9 mouse cellular contexts compared by ENCODE assay signal in the genomic region with DNA sequence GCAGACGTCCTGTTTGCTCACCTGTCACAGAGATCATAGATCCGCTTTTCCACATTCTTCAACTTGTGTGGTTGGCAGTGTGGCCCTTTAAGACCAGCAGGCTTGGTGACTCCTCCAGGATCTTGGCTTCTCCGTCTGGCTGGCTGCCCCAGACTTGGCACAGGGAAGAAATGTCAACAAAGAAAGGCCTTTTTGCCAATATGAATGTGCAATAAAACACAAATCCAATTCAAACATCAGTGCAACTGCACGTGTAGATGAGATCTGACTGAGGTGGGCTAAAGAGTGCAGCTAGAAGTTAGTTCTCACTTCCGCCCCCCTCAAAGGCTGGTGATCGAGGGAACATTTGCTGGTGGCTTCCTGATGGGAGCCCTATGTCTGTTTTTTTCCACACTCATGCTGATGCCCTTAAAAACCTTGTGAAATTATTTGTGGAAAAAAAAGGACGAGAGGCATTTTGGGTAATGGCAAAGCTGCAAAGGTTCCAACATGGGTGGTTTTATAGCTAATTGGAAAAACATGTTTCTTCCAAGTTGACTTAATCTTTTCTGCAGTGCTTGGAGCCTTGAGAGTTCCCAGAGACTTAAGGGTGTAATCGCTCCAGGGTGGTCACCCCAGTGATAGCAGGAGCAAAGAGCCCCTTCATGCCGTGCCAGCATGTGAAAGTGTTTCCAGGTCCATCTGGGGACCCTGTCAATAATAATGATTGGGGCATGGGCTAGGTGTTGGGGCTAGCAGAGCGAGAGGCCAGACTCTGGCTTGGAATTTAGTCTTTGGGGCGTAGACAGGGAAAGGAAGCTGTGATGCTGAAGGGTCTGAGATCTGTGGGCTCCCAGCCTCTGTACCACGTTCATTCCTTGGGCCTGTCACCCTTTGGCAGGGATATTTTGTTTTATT. TPM values are rescaled to one million over a fixed set of nuclear protein-coding genes. Genes with fewer than 3 reads are reported as not detected.
DNase-seq lines count a peak whose midpoint lies in the region.
"Had no signal": no experiment of that assay in that cellular context is flagged by ENCODE, and none has a peak within 500 bp of the region (broad histone marks: within the 10 kb centered on the region; RNA-seq: fewer than 3 reads in every experiment).

No protein-coding gene starts in this region.

- H3K36me3 ChIP-seq in limb, embryonic 10.5 days: peaks cover 6% of the 10 kb centered on the region

- intact Hi-C loops in heart, postnatal 10 days (cut with DNase I): loop anchor here (2.0 to 10.0 kb wide), 3 partner anchors 63 to 575 kb away; no protein-coding TSS in a partner anchor

- H3K4me1 ChIP-seq in limb, embryonic 10.5 days: peaks cover 33% of the 10 kb centered on the region

- H3K4me3 ChIP-seq in limb, embryonic 10.5 days: no peak overlapping the region

- peak; percentile 25 for DNase-seq in right cerebral cortex, adult 18-20 months
- DNase-seq in right cerebral cortex, postnatal 36 days (ENCODE audit: low spot score in 2 of 2): no peak
- peak; percentile 90 to 92 for DNase-seq in cerebellum, postnatal 10 days
- DNase-seq in heart, postnatal 10 days: peak; percentile 61 to 74
- no peak for DNase-seq in limb, embryonic 10.5 days (ENCODE audit: low spot score)
- peak; percentile 68 for DNase-seq in skeletal muscle tissue, adult 2 months (ENCODE audit: low read depth, low spot score)
- DNase-seq in retina, embryonic 14.5 days (ENCODE audit: low spot score): no peak

- no peaks in the 10 kb centered on the region for H3K27me3 ChIP-seq in limb, embryonic 10.5 days (ENCODE audit: low read depth, poor library complexity, severe bottlenecking)

- 48% methylated on average over 12 of the region's 12 CpGs for WGBS in limb, embryonic 10.5 days

- peak overlapping the region; percentile 81 for H3K27ac ChIP-seq in limb, embryonic 10.5 days

- no peaks in the 10 kb centered on the region for H3K9me3 ChIP-seq in limb, embryonic 10.5 days (replicated peaks)

RNA-seq across cellular contexts. Expression of gene Rmi2, which starts 15.4 kb away (rescaled TPM):
- 1 to 10 TPM; 2.0 TPM for total RNA-seq in heart, postnatal 10 days (2021)
- polyA plus RNA-seq in limb, embryonic 10.5 days (2016; fragmentation: Nextera tagmentation; extraction: Ambion mirVana): 4.2 and 4.8 TPM in 2 replicates

RNA-seq across cellular contexts. Expression of gene Gm11172, which starts 37.5 kb away (rescaled TPM):
- not detected for total RNA-seq in heart, postnatal 10 days (2021)
- not detected in 2 replicates for polyA plus RNA-seq in limb, embryonic 10.5 days (2016; fragmentation: Nextera tagmentation; extraction: Ambion mirVana)
- total RNA-seq: adrenal gland, adult 18-20 months; layer of hippocampus, postnatal 25 days had no signal

RNA-seq across cellular contexts. Expression of gene Prm1, which starts 44.6 kb away (rescaled TPM):
- total RNA-seq in heart, postnatal 10 days (2021): not detected
- not detected in 2 replicates for polyA plus RNA-seq in limb, embryonic 10.5 days (2016; fragmentation: Nextera tagmentation; extraction: Ambion mirVana)
- total RNA-seq: adrenal gland, adult 18-20 months; layer of hippocampus, postnatal 25 days had no signal

RNA-seq across cellular contexts. Expression of gene Prm2, which starts 54.3 kb away (rescaled TPM):
- total RNA-seq in heart, postnatal 10 days (2021): not detected
- polyA plus RNA-seq in limb, embryonic 10.5 days (2016; fragmentation: Nextera tagmentation; extraction: Ambion mirVana): not detected in 2 replicates
- total RNA-seq: adrenal gland, adult 18-20 months; layer of hippocampus, postnatal 25 days had no signal

RNA-seq across cellular contexts. Expression of gene Prm3, which starts 59.5 kb away (rescaled TPM):
- not detected for total RNA-seq in heart, postnatal 10 days (2021)
- not detected in 2 replicates for polyA plus RNA-seq in limb, embryonic 10.5 days (2016; fragmentation: Nextera tagmentation; extraction: Ambion mirVana)
- total RNA-seq: adrenal gland, adult 18-20 months; layer of hippocampus, postnatal 25 days had no signal

Comparison
In these comparisons a context has a peak if more than half of its experiments do, and no peak if none do; other contexts are left out.
1. DNase-seq: peak in right cerebral cortex, adult 18-20 months (single experiment), cerebellum, postnatal 10 days (2 of 2), heart, postnatal 10 days (2 of 2) and skeletal muscle tissue, adult 2 months (single experiment); none in right cerebral cortex, postnatal 36 days (0 of 2), limb, embryonic 10.5 days (single experiment) and retina, embryonic 14.5 days (single experiment).